Mouse (Mus musculus) embryonic facial prominence, embryonic 13.5 days (tissue): ENCODE measurements around the gene Prg3. TPM values are rescaled to one million over a fixed set of nuclear protein-coding genes. Genes with fewer than 3 reads are reported as not detected.

Source experiments
- ATAC-seq: fragments of 200-750 bp; cut with Nextera tagmentation; 2 replicates; pipeline ENCODE4 v1.8.0; 2017; ENCODE audit warnings: low read depth; ENCODE audit not compliant: insufficient number of reproducible peaks, insufficient read depth, low FRiP score, low TSS enrichment
- H3K27ac ChIP-seq: fragments of 300-500 bp; sonication (generic); 2 replicates; pipeline ENCODE4 v1.5.1; 2015; ENCODE audit warnings: moderate library complexity, mild to moderate bottlenecking, inconsistent platforms
- H3K27me3 ChIP-seq: fragments of 300-500 bp; sonication (generic); 2 replicates; pipeline ENCODE4 v1.6.1; 2015; ENCODE audit warnings: mild to moderate bottlenecking, inconsistent platforms
- H3K36me3 ChIP-seq: fragments of 300-500 bp; sonication (generic); 2 replicates; pipeline ENCODE4 v1.6.1; 2015; ENCODE audit warnings: mild to moderate bottlenecking, inconsistent platforms
- H3K4me1 ChIP-seq: fragments of 300-500 bp; sonication (generic); 2 replicates; pipeline ENCODE4 v1.6.1; 2015; ENCODE audit warnings: inconsistent platforms
- H3K4me2 ChIP-seq: fragments of 300-500 bp; sonication (generic); 2 replicates; pipeline ENCODE4 v1.6.1; 2015; ENCODE audit warnings: moderate library complexity, mild to moderate bottlenecking, inconsistent platforms
- H3K4me3 ChIP-seq: fragments of 300-500 bp; sonication (generic); 2 replicates; pipeline ENCODE4 v1.5.1; 2015; ENCODE audit warnings: mild to moderate bottlenecking, inconsistent platforms
- H3K9ac ChIP-seq: fragments of 300-500 bp; sonication (generic); 2 replicates; pipeline ENCODE4 v1.6.1; 2015; ENCODE audit warnings: mild to moderate bottlenecking, inconsistent platforms
- H3K9me3 ChIP-seq: fragments of 300-500 bp; sonication (generic); 2 replicates; pipeline ENCODE4 v1.6.1; 2016; ENCODE audit warnings: inconsistent platforms
- WGBS: fragments of 180-500 bp; shearing (Covaris S2); methylation state at CpG from one replicate; pipeline ENCODE4 v1.1.7; 2015; ENCODE audit warnings: mixed read lengths; 5-methylcytosine and 5-hydroxymethylcytosine counted together
- polyA plus RNA-seq: library from polyadenylated mRNA; unstranded; fragments of >200 nt; fragmentation: Nextera tagmentation; extraction: Ambion mirVana; gene quantifications from 2 replicates; pipeline ENCODE4 v1.2.1, GENCODE M21; 2015

The Prg3 gene
- polyA plus RNA-seq, 1 experiment from 2014 or later: 0.66 TPM

- H3K27ac ChIP-seq: no peak overlapping the region
- no peak overlapping the region for H3K4me2 ChIP-seq
- peaks cover 67% of the 10 kb centered on the region for H3K36me3 ChIP-seq
- H3K4me3 ChIP-seq: no peak overlapping the region
- WGBS: 88% methylated on average over 9 of the region's 9 CpGs
- H3K4me1 ChIP-seq: no peaks in the 10 kb centered on the region
- no peaks in the 10 kb centered on the region for H3K27me3 ChIP-seq
- H3K9ac ChIP-seq: no peak overlapping the region
- H3K9me3 ChIP-seq: no peaks in the 10 kb centered on the region
- no peak for ATAC-seq
These were observed 32.6 kb upstream of the Prg3 start for GRCm38 (mm10) chr2:84955435-84955834.

GRCm38 (mm10) chr2:84956274-84956673, 31.7 kb upstream of the Prg3 start:
- no peak for ATAC-seq
- 58% methylated on average over 5 of the region's 5 CpGs for WGBS
- H3K27me3 ChIP-seq: no peaks in the 10 kb centered on the region
- no peaks in the 10 kb centered on the region for H3K4me1 ChIP-seq
- no peaks in the 10 kb centered on the region for H3K9me3 ChIP-seq
- peaks cover 59% of the 10 kb centered on the region for H3K36me3 ChIP-seq
- no peak overlapping the region for H3K4me3 ChIP-seq
- no peak overlapping the region for H3K4me2 ChIP-seq
- no peak overlapping the region for H3K9ac ChIP-seq
- no peak overlapping the region for H3K27ac ChIP-seq

GRCm38 (mm10) chr2:84958588-84959264, 29.3 kb upstream of the Prg3 start:
- H3K4me3 ChIP-seq: no peak overlapping the region
- no peak overlapping the region for H3K4me2 ChIP-seq
- no peaks in the 10 kb centered on the region for H3K27me3 ChIP-seq
- no peak overlapping the region for H3K9ac ChIP-seq
- no peaks in the 10 kb centered on the region for H3K9me3 ChIP-seq
- ATAC-seq: no peak
- no peak overlapping the region for H3K27ac ChIP-seq
- 89% methylated on average over 11 of the region's 11 CpGs for WGBS
- no peaks in the 10 kb centered on the region for H3K4me1 ChIP-seq
- peaks cover 37% of the 10 kb centered on the region for H3K36me3 ChIP-seq

GRCm38 (mm10) chr2:84961300-84961699, 26.7 kb upstream of the Prg3 start:
- Histone ChIP-seq H3K9ac (no peak overlapping the region), H3K4me2 (no peak overlapping the region), H3K27ac (no peak overlapping the region), H3K4me1 (no peaks in the 10 kb centered on the region), H3K9me3 (no peaks in the 10 kb centered on the region), H3K4me3 (no peak overlapping the region), H3K27me3 (no peaks in the 10 kb centered on the region), H3K36me3 (peaks cover 21% of the 10 kb centered on the region)
- no peak for ATAC-seq
- 67% methylated on average over 2 of the region's 2 CpGs for WGBS

- Histone ChIP-seq H3K36me3 (peaks cover 15% of the 10 kb centered on the region), H3K9me3 (no peaks in the 10 kb centered on the region), H3K27me3 (no peaks in the 10 kb centered on the region), H3K4me1 (no peaks in the 10 kb centered on the region), H3K9ac (no peak overlapping the region), H3K4me3 (no peak overlapping the region), H3K27ac (no peak overlapping the region), H3K4me2 (no peak overlapping the region)
- ATAC-seq: no peak
- 81% methylated on average over 3 of the region's 3 CpGs for WGBS
These were observed 26.1 kb upstream of the Prg3 start for GRCm38 (mm10) chr2:84961901-84962300.

- H3K4me2 ChIP-seq: no peak overlapping the region
- peaks cover 5% of the 10 kb centered on the region for H3K36me3 ChIP-seq
- WGBS: 35% methylated on average over 6 of the region's 6 CpGs
- no peaks in the 10 kb centered on the region for H3K9me3 ChIP-seq
- H3K4me3 ChIP-seq: no peak overlapping the region
- no peaks in the 10 kb centered on the region for H3K27me3 ChIP-seq
- no peak overlapping the region for H3K27ac ChIP-seq
- ATAC-seq: no peak
- H3K9ac ChIP-seq: no peak overlapping the region
- no peaks in the 10 kb centered on the region for H3K4me1 ChIP-seq
These were observed 25.0 kb upstream of the Prg3 start for GRCm38 (mm10) chr2:84962906-84963507.

GRCm38 (mm10) chr2:84964111-84964801, 23.8 kb upstream of the Prg3 start:
- 86% methylated on average over 7 of the region's 7 CpGs for whole genome bisulfite sequencing
- Histone ChIP-seq H3K9me3 (no peaks in the 10 kb centered on the region), H3K4me1 (no peaks in the 10 kb centered on the region), H3K27me3 (no peaks in the 10 kb centered on the region), H3K9ac (no peak overlapping the region), H3K4me3 (no peak overlapping the region), H3K36me3 (no peaks in the 10 kb centered on the region), H3K4me2 (no peak overlapping the region), H3K27ac (no peak overlapping the region)
- no peak for ATAC-seq

GRCm38 (mm10) chr2:84967318-84967991, 20.6 kb upstream of the Prg3 start:
- no peaks in the 10 kb centered on the region for H3K4me1 ChIP-seq

GRCm38 (mm10) chr2:84975580-84975979, 12.4 kb upstream of the Prg3 start:
- Histone ChIP-seq H3K4me2 (no peak overlapping the region), H3K27me3 (no peaks in the 10 kb centered on the region), H3K36me3 (no peaks in the 10 kb centered on the region), H3K4me1 (no peaks in the 10 kb centered on the region), H3K27ac (no peak overlapping the region), H3K9me3 (no peaks in the 10 kb centered on the region), H3K4me3 (no peak overlapping the region), H3K9ac (no peak overlapping the region)
- ATAC-seq: no peak
- WGBS: 90% methylated on average over 2 of the region's 2 CpGs

More at GRCm38 (mm10) chr2:84967318-84967991, 20.6 kb upstream of the Prg3 start:
- H3K27me3 ChIP-seq: no peaks in the 10 kb centered on the region
- H3K27ac ChIP-seq: no peak overlapping the region
- H3K9me3 ChIP-seq: no peaks in the 10 kb centered on the region
- no peak overlapping the region for H3K4me3 ChIP-seq
- ATAC-seq: no peak
- H3K36me3 ChIP-seq: no peaks in the 10 kb centered on the region
- WGBS: 77% methylated on average over 5 of the region's 5 CpGs
- no peak overlapping the region for H3K4me2 ChIP-seq
- H3K9ac ChIP-seq: no peak overlapping the region

GRCm38 (mm10) chr2:84980188-84980587, 7.8 kb upstream of the Prg3 start, which contains the start of gene Prg2:
Gene Prg2 (plus strand): TSS chr2:84980461.
- Histone ChIP-seq H3K9ac (no peak within 1 kb of the TSS), H3K36me3 (no peaks in the 10 kb centered on the region), H3K9me3 (no peaks in the 10 kb centered on the region), H3K4me2 (no peak within 1 kb of the TSS), H3K4me1 (no peaks in the 10 kb centered on the region), H3K27ac (no peak within 1 kb of the TSS), H3K4me3 (no peak within 1 kb of the TSS), H3K27me3 (no peaks in the 10 kb centered on the region)
- ATAC-seq: no peak
- WGBS: 40% methylated on average over 1 of the region's 1 CpGs

- no peak overlapping the region for H3K9ac ChIP-seq
- no peaks in the 10 kb centered on the region for H3K36me3 ChIP-seq
- no peaks in the 10 kb centered on the region for H3K27me3 ChIP-seq
- no peak overlapping the region for H3K4me2 ChIP-seq
- H3K27ac ChIP-seq: no peak overlapping the region
- no peak overlapping the region for H3K4me3 ChIP-seq
- no peaks in the 10 kb centered on the region for H3K9me3 ChIP-seq
- WGBS: 89% methylated on average over 2 of the region's 2 CpGs
- no peak for ATAC-seq
- H3K4me1 ChIP-seq: no peaks in the 10 kb centered on the region
These were observed 8.4 kb downstream of the Prg3 start for GRCm38 (mm10) chr2:84996376-84996775.
